Mouse (Mus musculus) liver (tissue): ENCODE measurements around the gene Hsd17b14.

ENCODE experiments used
- DNase-seq: peaks from one replicate; pipeline ENCODE4 v3.0.0-alpha.2; 2020; ENCODE audit warnings: mixed read lengths

The Hsd17b14 gene

DNA sequence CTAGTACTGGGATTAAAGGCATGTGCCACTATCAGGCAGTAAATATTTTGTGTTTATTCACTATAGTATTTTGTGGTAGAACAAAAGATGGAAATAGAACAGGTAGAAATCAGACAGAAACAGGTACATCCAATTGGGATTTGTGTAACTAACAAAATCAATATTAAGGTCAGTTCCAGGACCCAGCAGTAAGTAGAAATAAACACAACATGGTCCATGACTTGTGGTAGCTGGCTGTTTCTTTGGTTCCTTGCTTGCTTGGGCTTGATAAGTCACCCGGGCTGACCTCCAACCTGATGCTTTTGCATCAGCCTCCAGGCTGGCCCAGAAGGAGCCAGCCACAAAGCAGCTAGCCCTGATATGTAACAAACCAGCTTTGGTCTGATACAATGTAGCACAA, 54.8 kb downstream of the Hsd17b14 start:
- DNase-seq: no peak

- no peak for DNase-seq
Observed at GRCm38 (mm10) chr7:45616277-45616676, 61.6 kb downstream of the Hsd17b14 start.

GRCm38 (mm10) chr7:45617042-45617695, 62.5 kb downstream of the Hsd17b14 start, which contains the start of gene Fut1:
Gene Fut1 (plus strand): TSS chr7:45617289.
- no peak for DNase-seq
